ENCODE assay signal across 24 mouse cellular contexts in the genomic region with DNA sequence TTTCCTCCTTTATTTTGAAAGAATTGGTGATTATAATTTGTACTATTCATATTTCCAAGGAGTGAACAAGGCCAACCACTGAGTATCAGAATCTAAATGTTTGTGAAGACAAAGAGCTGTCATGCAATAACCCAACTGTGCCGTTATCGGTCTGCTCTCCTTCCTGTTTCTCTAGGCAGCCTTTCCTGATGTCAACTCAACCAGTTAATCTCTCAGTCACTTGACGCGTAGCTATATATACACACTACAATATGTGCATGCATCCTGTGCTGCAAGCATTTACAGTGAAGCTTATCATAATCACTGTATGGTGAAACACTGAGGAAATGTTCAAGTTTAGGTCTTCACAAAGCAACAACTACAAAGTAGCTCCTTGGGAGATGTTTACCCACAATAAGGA. TPM values are rescaled to one million over a fixed set of nuclear protein-coding genes. Genes with fewer than 3 reads are reported as not detected.
DNase-seq lines count a peak whose midpoint lies in the region; ATAC-seq lines count a peak whose summit lies in the region.
"Had no signal": no experiment of that assay in that cellular context is flagged by ENCODE, and none has a peak within 500 bp of the region (broad histone marks: within the 10 kb centered on the region; RNA-seq: fewer than 3 reads in every experiment).

No protein-coding gene starts in this region.

- DNase-seq in spleen, postnatal 36 days (ENCODE audit: low spot score in 2 of 2), result peak; percentile 58 to 61
- no peak for DNase-seq in spleen, adult 12 weeks (ENCODE audit: low spot score)
- DNase-seq in liver, embryonic 13.5 days, result no peak
- DNase-seq in left cerebral cortex, postnatal 4 days, result no peak
- DNase-seq in left cerebral cortex, adult 9 months (ENCODE audit: low spot score in 2 of 2), result no peak
- DNase-seq in forebrain, embryonic 14.5 days (ENCODE audit: low spot score), result no peak
- no peak for DNase-seq in left cerebral cortex, adult 18-20 months (ENCODE audit: low spot score in 2 of 2)
- DNase-seq: adrenal gland, postnatal 10 days; cerebellum, adult 8-10 months; cerebellum, postnatal 36 days; gastrocnemius, postnatal 25 days; heart, postnatal 4 days; kidney, adult 9 months; kidney, postnatal 25 days; lung, adult 2 months; lung, postnatal 14 days; right cerebral cortex, adult 18-20 months had no signal

- peak; percentile 47; the same call in 1 of the 2 replicates for ATAC-seq in liver, embryonic 13.5 days (ENCODE audit: low read depth)
- no peak for ATAC-seq in forebrain, embryonic 14.5 days
- ATAC-seq: forebrain, embryonic 15.5 days had no signal

- intact Hi-C loops in left cerebral cortex, postnatal 4 days (cut with DNase I), result no loop called here

- no peak overlapping the region for H3K27ac ChIP-seq in liver, embryonic 13.5 days
- no peak overlapping the region for H3K27ac ChIP-seq in forebrain, embryonic 14.5 days (ENCODE audit: low read depth, low read length)
- H3K27ac ChIP-seq: embryonic facial prominence, embryonic 15.5 days; forebrain, embryonic 15.5 days; hindbrain, embryonic 15.5 days; layer of hippocampus, adult 2 months; limb, embryonic 13.5 days had no signal

- H3K36me3 ChIP-seq in liver, embryonic 13.5 days, result no peaks in the 10 kb centered on the region
- H3K36me3 ChIP-seq in megakaryocyte, embryonic 14.5 days (replicated peaks; ENCODE audit: low read length), result peaks cover 79% of the 10 kb centered on the region
- H3K36me3 ChIP-seq in forebrain, embryonic 14.5 days (ENCODE audit: control insufficient read depth, insufficient read depth, low read length), result no peaks in the 10 kb centered on the region
- H3K36me3 ChIP-seq: embryonic facial prominence, embryonic 15.5 days; forebrain, embryonic 15.5 days; hindbrain, embryonic 15.5 days; limb, embryonic 13.5 days had no signal

- no peaks in the 10 kb centered on the region for H3K4me1 ChIP-seq in liver, embryonic 13.5 days (replicated peaks)
- peaks cover 85% of the 10 kb centered on the region for H3K4me1 ChIP-seq in megakaryocyte, embryonic 14.5 days
- no peaks in the 10 kb centered on the region for H3K4me1 ChIP-seq in forebrain, embryonic 14.5 days (ENCODE audit: control insufficient read depth, insufficient read depth, low read length)
- H3K4me1 ChIP-seq: embryonic facial prominence, embryonic 15.5 days; forebrain, embryonic 15.5 days; hindbrain, embryonic 15.5 days; limb, embryonic 13.5 days had no signal

- no peak overlapping the region for H3K4me3 ChIP-seq in liver, embryonic 13.5 days (replicated peaks)
- peak overlapping the region; percentile 46 for H3K4me3 ChIP-seq in megakaryocyte, embryonic 14.5 days (replicated peaks)
- no peak overlapping the region for H3K4me3 ChIP-seq in forebrain, embryonic 14.5 days (ENCODE audit: low read depth, low read length)
- H3K4me3 ChIP-seq: embryonic facial prominence, embryonic 15.5 days; forebrain, embryonic 15.5 days; hindbrain, embryonic 15.5 days; layer of hippocampus, adult 2 months; limb, embryonic 13.5 days had no signal

- 36% methylated on average over 4 of the region's 4 CpGs for WGBS in liver, embryonic 13.5 days (ENCODE audit: insufficient replicate concordance)
- 92% methylated on average over 4 of the region's 4 CpGs for WGBS in forebrain, embryonic 14.5 days

- H3K4me2 ChIP-seq in liver, embryonic 13.5 days, result no peak overlapping the region
- H3K4me2 ChIP-seq in forebrain, embryonic 14.5 days (ENCODE audit: low read length), result no peak overlapping the region
- H3K4me2 ChIP-seq: embryonic facial prominence, embryonic 15.5 days; forebrain, embryonic 15.5 days; hindbrain, embryonic 15.5 days; limb, embryonic 13.5 days; midbrain, embryonic 11.5 days had no signal

- no peak overlapping the region for H3K9ac ChIP-seq in liver, embryonic 13.5 days
- H3K9ac ChIP-seq in forebrain, embryonic 14.5 days (ENCODE audit: low read length), result no peak overlapping the region
- H3K9ac ChIP-seq: embryonic facial prominence, embryonic 15.5 days; forebrain, embryonic 15.5 days; hindbrain, embryonic 15.5 days; limb, embryonic 13.5 days had no signal

- H3K27me3 ChIP-seq in liver, embryonic 13.5 days, result no peaks in the 10 kb centered on the region
- no peaks in the 10 kb centered on the region for H3K27me3 ChIP-seq in megakaryocyte, embryonic 14.5 days (replicated peaks)
- no peaks in the 10 kb centered on the region for H3K27me3 ChIP-seq in forebrain, embryonic 14.5 days (replicated peaks; ENCODE audit: control insufficient read depth, insufficient read depth, low read length)
- H3K27me3 ChIP-seq: embryonic facial prominence, embryonic 15.5 days; forebrain, embryonic 15.5 days; hindbrain, embryonic 15.5 days had no signal

- no peaks in the 10 kb centered on the region for H3K9me3 ChIP-seq in liver, embryonic 13.5 days (replicated peaks)
- H3K9me3 ChIP-seq in megakaryocyte, embryonic 14.5 days, result no peaks in the 10 kb centered on the region
- no peaks in the 10 kb centered on the region for H3K9me3 ChIP-seq in forebrain, embryonic 14.5 days (replicated peaks; ENCODE audit: control insufficient read depth, low read length)
- H3K9me3 ChIP-seq: embryonic facial prominence, embryonic 15.5 days; forebrain, embryonic 15.5 days; hindbrain, embryonic 15.5 days; limb, embryonic 13.5 days had no signal

RNA-seq across cellular contexts. Expression of gene Btk, which starts 19.0 kb away (rescaled TPM):
- polyA plus RNA-seq in liver, embryonic 13.5 days (2015; fragmentation: Nextera tagmentation; extraction: Ambion mirVana), result 24.9 and 31.3 TPM in 2 replicates
- 24.4 TPM in 1 of 2 replicates, not detected in the other for polyA plus RNA-seq in megakaryocyte, embryonic 14.5 days (2012; ENCODE audit: insufficient read depth, low replicate concordance)
- under 1 TPM; 0.40 to 0.89 TPM for total RNA-seq in left cerebral cortex, postnatal 4 days (2021)
- polyA plus RNA-seq in forebrain, embryonic 14.5 days (2014; fragmentation: Nextera tagmentation; extraction: Ambion mirVana), result 0.28 and 0.31 TPM in 2 replicates
- total RNA-seq in left cerebral cortex, adult 18-20 months (2021), result 1 to 10 TPM in 1 of 2 experiments, under 1 TPM in 1; 0.89 to 1.3 TPM

RNA-seq across cellular contexts. Expression of gene Rpl36a, which starts 21.1 kb away (rescaled TPM):
- polyA plus RNA-seq in liver, embryonic 13.5 days (2015; fragmentation: Nextera tagmentation; extraction: Ambion mirVana), result 398 and 420 TPM in 2 replicates
- polyA plus RNA-seq in megakaryocyte, embryonic 14.5 days (2012; ENCODE audit: insufficient read depth, low replicate concordance), result 18.7 and 134 TPM in 2 replicates
- total RNA-seq in left cerebral cortex, postnatal 4 days (2021), result 100 to 1,000 TPM; 215 to 223 TPM
- 236 and 310 TPM in 2 replicates for polyA plus RNA-seq in forebrain, embryonic 14.5 days (2014; fragmentation: Nextera tagmentation; extraction: Ambion mirVana)
- 100 to 1,000 TPM; 131 to 132 TPM for total RNA-seq in left cerebral cortex, adult 18-20 months (2021)

RNA-seq across cellular contexts. Expression of gene Timm8a1, which starts 22.7 kb away (rescaled TPM):
- 134 and 146 TPM in 2 replicates for polyA plus RNA-seq in liver, embryonic 13.5 days (2015; fragmentation: Nextera tagmentation; extraction: Ambion mirVana)
- polyA plus RNA-seq in megakaryocyte, embryonic 14.5 days (2012; ENCODE audit: insufficient read depth, low replicate concordance), result 4.0 TPM in 1 of 2 replicates, not detected in the other
- total RNA-seq in left cerebral cortex, postnatal 4 days (2021), result 10 to 100 TPM; 17.4 to 22.7 TPM
- 53.8 and 55.2 TPM in 2 replicates for polyA plus RNA-seq in forebrain, embryonic 14.5 days (2014; fragmentation: Nextera tagmentation; extraction: Ambion mirVana)
- total RNA-seq in left cerebral cortex, adult 18-20 months (2021), result 10 to 100 TPM; 14.2 to 18.6 TPM

RNA-seq across cellular contexts. Expression of gene Gla, which starts 36.6 kb away (rescaled TPM):
- polyA plus RNA-seq in liver, embryonic 13.5 days (2015; fragmentation: Nextera tagmentation; extraction: Ambion mirVana), result 4.5 TPM in 2 replicates
- polyA plus RNA-seq in megakaryocyte, embryonic 14.5 days (2012; ENCODE audit: insufficient read depth, low replicate concordance), result 1.5 TPM in 1 of 2 replicates, not detected in the other
- total RNA-seq in left cerebral cortex, postnatal 4 days (2021), result 1 to 10 TPM; 5.6 to 6.7 TPM
- polyA plus RNA-seq in forebrain, embryonic 14.5 days (2014; fragmentation: Nextera tagmentation; extraction: Ambion mirVana), result 2.3 and 3.0 TPM in 2 replicates
- 10 to 100 TPM; 11.4 to 12.1 TPM for total RNA-seq in left cerebral cortex, adult 18-20 months (2021)

RNA-seq across cellular contexts. Expression of gene Hnrnph2, which starts 36.7 kb away (rescaled TPM):
- polyA plus RNA-seq in liver, embryonic 13.5 days (2015; fragmentation: Nextera tagmentation; extraction: Ambion mirVana), result 87.1 and 108 TPM in 2 replicates
- polyA plus RNA-seq in megakaryocyte, embryonic 14.5 days (2012; ENCODE audit: insufficient read depth, low replicate concordance), result 1.9 and 11.7 TPM in 2 replicates
- 100 to 1,000 TPM; 111 to 112 TPM for total RNA-seq in left cerebral cortex, postnatal 4 days (2021)
- 108 and 109 TPM in 2 replicates for polyA plus RNA-seq in forebrain, embryonic 14.5 days (2014; fragmentation: Nextera tagmentation; extraction: Ambion mirVana)
- 100 to 1,000 TPM; 161 to 167 TPM for total RNA-seq in left cerebral cortex, adult 18-20 months (2021)

Comparison
In these comparisons a context has a peak if more than half of its experiments do, and no peak if none do; other contexts are left out.
1. DNase-seq: peak in spleen, postnatal 36 days (2 of 2); none in spleen, adult 12 weeks (single experiment), liver, embryonic 13.5 days (single experiment), left cerebral cortex, postnatal 4 days (single experiment), left cerebral cortex, adult 9 months (0 of 2), forebrain, embryonic 14.5 days (single experiment) and left cerebral cortex, adult 18-20 months (0 of 2).
2. RNA of gene Timm8a1, which starts 22.7 kb away (polyA plus RNA-seq): 134 to 146 TPM in liver, embryonic 13.5 days and 53.8 to 55.2 TPM in forebrain, embryonic 14.5 days; 4.0 TPM in megakaryocyte, embryonic 14.5 days; every median in the first group is over 10 times any median in the second.